Mouse (Mus musculus) stomach, adult 2 months (tissue): ENCODE data around the gene Plcl2. TPM values are rescaled to one million over a fixed set of nuclear protein-coding genes. Genes with fewer than 3 reads are reported as not detected.

ENCODE experiments used
- polyA plus RNA-seq: library from polyadenylated mRNA; depleted of rRNA; stranded (reverse); fragments of >200 nt; gene quantifications from 2 replicates; pipeline ENCODE4 v1.2.3, GENCODE M21; 2012; rRNA removed

The Plcl2 gene
- 0.44 and 0.58 TPM in 2 replicates for polyA plus RNA-seq

DNA sequence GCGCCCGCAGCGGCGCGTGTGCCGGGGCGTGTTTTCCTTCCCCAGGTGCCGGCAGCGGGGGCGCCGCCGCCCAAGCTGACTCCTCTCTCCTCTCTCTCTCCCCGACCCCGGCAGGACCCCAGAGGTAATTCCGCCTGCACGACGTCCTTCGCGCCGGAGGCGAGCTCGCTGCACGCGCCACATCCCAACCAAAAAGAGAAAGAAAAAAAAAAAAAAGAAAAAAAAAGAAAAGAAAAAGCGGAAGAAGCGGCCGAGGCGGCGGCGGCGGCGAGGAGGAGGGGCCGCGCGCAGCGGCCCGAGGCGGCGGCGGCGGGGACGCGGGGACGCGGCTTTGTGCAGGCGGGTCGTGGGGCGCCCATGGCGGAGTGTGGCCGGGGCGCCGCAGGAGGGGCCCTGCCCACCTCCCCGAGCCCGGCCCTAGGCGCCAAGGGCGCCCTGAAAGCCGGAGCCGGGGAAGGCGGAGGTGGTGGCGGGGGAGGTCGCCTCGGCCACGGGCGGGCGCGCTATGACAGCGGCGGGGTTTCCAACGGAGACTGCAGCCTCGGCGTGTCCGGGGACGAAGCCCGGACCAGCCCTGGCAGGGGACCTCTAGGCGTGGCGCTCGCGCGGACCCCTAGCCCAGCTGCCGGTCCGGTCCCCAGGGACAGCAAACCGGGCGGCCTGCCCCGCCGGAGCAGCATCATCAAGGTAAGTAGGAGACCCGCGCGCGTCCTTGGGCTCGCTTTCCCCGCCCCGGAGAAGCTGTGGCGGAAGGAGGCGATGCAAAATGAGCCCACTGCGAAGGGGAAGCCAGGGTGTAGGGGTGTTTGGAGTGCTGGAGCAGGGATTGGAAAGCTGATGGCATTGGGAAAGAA, at the start of gene Plcl2:
Gene Plcl2, plus strand, starts transcription at position 153 of the 854 bp plus-strand sequence.

Other genes starting within 250 kb of the Plcl2 start
- gene Dazl, start 215.8 kb upstream of the Plcl2 start, polyA plus RNA-seq = not detected in 2 replicates